Mouse (Mus musculus) telencephalon, adult 2 months (tissue): ENCODE measurements around the gene Wsb1.
"Not testable (repeated sequence)": the region's sequence is repeated elsewhere in the genome, so short reads cannot be mapped to it uniquely, and the experiment has no call there.

Experiments
- DNase-seq: peaks from one replicate; pipeline ENCODE4 v3.0.0-alpha.2; 2011; ENCODE audit warnings: low read depth, low spot score

The Wsb1 gene

GRCm38 (mm10) chr11:79254391-79255098, at the start of gene Wsb1:
TSS of gene Wsb1 (minus strand) at chr11:79254671.
- DNase-seq: peak; percentile 54

GRCm38 (mm10) chr11:79304245-79304644, 49.8 kb upstream of the Wsb1 start:
- not testable (repeated sequence) for DNase-seq

DNA sequence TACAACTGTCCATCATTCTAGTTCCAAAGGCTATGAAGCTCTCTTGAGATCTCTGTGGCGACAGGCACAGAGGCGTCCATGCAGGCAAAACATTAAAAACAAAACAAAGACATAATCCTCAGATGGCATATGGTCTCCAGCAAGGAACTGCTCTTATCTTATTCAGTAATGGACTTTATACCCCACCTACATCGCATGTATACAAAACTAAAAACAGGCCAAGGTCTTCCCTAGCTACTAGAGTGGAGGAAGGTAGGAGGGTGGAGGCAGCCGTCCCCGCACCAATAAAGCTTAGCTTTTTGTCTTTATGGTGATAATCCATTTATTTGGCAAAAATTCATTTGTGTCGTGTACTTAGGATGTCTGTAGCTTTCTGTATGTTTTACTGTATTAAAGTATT, 48.6 kb upstream of the Wsb1 start:
- no peak for DNase-seq

DNA sequence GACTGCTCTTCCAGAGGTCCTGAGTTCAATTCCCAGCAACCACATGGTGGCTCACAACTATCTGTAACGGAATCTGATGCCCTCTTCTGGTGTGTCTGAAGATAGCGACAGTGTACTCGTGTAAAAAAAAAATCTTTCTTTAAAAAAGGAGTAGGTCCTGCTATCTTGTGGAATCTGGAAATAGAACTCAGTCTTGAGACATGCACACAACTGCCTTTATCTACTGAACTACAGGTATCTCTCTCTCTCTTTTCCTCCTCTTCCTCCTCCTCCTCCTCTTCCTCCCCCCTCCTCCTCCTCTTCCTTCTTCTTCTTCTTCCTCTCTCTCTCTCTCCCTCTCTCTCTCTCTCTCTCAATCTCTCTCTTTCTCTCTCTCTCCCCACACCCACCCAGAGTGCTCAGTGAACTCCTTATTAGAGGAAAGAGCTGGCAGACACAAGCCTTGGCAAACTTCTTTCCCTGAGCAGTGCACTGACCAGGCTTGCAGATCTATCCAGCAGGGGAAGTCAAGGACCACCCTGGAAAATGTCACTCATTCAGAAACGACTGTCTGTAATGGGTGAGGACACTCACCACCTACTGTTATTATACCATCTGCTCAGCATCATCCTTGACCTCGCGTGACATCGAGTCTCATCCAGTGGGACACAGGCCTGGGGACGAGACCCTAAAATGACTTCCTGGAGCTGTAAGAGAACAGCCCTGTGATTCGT, 45.4 kb upstream of the Wsb1 start:
- no peak for DNase-seq

DNA sequence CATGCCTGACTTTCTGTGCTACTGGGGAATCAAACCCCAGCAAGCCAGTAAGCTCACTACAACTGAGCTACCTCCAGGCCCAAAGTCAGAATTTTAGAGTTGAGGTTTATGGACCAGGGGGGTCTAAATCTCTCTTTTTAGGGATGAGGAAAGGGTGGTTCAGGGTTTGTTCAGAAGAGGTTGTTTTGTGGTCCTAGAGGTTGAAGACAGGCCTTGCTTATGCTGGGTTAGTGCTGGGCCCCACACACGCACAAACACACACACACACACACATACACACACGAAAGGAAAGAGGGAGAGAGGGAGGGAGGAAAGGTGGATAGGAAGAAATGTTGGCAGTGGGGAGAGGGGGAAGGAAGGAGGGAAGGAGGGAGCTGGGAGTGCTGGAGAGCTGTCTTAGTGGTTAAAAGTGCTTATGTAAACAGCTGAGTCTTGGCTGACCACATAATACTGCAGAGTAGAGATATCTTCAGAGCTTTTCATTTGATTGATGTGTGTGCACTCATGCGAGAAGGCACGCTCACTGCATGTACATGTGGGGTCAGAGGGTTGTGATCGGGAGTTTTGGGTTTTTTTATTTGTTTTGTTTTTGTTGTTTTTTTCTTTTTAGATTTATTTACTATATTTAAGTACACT, 42.5 kb upstream of the Wsb1 start, which contains the start of gene Gm9964:
TSS of gene Gm9964 (minus strand) at position 51 of the 636 bp plus-strand sequence.
- no peak for DNase-seq

DNA sequence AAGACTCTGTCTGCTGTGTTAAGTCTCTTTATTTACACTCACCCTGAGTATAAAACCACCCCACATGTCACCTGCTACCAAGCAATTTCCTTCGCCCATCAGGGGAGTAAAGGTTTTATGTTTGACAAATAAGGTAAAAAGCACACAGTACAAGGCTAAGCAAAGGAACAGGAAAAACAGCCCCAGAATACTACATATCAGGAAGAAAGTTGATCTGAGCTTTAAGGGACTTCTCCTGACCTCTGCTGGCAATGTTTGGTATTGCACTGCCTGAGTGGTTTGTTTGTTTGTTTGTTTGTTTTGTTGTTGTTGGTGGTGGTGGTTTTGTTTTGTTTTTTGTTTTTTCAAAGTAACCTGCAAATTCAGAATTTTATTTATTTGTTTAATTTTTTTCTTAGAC, 41.7 kb upstream of the Wsb1 start:
- no peak for DNase-seq

DNA sequence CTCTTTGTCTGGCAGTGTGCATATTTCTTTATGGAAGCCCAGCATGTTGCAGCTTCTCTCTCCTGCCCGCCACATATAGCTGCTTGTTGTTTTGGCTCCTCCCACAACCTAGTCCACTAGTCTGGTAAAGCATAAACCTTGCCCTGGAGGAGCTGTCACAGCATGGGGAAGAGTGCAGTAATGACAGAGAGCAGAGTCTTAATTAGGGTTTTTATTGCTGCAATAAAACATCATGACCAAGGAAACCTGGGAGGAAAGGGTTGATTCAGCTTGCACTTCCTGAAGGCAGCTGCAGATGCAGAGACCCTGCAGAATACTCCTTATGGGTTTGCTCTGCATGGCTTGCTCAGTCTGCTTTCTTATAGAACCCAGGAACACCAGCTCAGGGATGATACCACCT, 39.5 kb upstream of the Wsb1 start:
- DNase-seq: no peak

DNA sequence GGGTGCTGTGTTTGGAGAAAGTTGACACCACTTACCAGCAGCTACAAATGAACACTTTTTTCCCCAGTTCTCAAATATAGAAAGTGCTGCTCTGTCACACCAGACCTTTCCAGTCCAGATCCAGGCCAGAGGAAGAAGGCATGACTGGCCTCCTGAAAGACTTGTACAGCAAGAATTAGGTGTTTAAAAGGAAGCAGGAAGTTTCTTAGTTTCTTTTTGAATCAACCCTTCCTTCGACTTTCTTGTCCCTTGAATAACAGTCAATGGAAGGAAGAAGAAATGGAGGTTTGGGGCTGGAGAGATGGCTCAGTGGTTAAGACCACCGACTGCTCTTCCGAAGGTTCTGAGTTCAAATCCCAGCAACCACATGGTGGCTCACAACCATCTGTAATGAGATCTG, 38.6 kb upstream of the Wsb1 start:
- DNase-seq: no peak

DNA sequence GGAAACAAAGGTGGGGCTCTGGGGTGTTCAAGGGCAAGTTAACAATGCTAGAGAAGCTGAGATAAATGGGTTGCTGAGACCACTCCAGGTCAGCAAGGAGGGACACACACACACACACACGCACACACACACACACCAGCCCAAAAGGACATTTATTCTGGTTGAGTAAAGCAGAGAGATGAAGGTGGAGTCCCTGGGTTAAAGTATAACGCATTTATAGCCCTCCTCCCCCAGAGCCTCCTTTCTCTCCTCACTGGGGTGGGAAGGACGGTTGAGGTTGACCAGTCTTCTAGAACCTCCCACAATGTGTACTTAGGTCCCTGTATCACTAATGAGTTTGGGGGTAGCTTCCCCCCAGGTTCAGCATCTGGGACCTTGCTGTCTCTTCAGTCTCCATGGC, 37.7 kb upstream of the Wsb1 start:
- DNase-seq: no peak

GRCm38 (mm10) chr11:79291651-79292050, 37.2 kb upstream of the Wsb1 start:
- no peak for DNase-seq

DNA sequence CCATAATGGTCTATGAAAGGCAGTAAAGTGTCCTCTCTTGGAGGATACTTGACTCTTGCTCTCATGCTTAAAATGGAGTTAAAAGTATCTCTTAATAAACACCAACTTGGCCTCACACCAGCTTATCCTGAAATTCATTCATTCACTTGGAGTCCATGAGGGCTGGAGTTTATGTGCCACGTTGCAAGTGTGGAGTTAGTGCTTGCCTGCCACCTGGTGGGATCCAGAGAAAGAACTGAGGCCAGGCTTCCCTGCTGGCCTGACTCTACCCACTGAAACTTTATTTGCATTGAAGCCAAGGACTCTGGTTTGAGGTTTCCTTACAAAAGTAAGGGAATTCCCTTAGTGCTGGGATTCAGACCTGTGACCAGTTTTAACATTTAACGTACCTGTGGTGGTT, 36.0 kb upstream of the Wsb1 start:
- DNase-seq: no peak

- no peak for DNase-seq
Observed at GRCm38 (mm10) chr11:79288913-79289640, 34.6 kb upstream of the Wsb1 start.

GRCm38 (mm10) chr11:79288278-79288843, 33.9 kb upstream of the Wsb1 start:
- no peak for DNase-seq

DNA sequence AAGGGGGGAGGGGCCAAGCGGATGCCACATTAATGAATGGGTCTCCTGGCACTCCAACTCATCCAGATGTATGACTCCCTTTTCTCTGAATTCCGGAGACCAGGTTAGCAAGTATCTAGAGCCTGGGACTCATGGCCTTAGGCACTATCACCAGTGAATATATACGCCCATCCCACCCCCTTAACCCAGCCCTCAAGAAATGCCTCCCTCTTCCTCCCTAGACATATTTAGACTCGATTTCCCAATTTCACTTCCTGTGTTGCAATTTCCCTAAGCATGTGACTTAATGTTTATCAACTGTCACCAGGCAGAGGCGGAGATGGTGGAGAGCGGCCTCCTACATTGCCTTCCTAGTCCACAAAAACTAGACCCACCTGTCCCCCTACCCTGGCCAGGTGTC, 33.0 kb upstream of the Wsb1 start:
- DNase-seq: no peak

DNA sequence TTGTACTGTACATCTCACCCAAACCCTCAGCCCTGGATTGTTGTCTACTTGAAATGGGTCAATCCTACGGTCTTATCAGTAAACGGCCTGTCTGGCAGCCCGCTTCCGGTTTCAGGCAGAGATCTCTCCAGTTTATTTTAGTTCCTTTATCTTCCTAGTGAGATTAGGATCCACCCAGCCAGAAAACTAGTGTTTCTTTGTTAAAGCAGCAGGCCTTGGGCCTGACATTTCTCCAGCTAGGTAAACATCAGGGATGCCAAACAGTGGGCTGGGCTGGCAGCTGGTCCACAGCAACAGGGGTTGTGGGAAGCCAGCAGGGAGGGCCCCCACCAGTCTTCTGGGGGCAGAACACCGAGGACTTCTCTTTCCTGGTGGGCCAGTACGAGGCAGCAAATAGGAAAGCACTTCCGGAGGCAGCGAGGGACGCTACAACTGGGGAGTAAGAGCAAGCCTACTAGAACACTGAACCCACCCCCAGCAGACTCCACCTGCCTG, 31.9 kb upstream of the Wsb1 start:
- DNase-seq: no peak

DNA sequence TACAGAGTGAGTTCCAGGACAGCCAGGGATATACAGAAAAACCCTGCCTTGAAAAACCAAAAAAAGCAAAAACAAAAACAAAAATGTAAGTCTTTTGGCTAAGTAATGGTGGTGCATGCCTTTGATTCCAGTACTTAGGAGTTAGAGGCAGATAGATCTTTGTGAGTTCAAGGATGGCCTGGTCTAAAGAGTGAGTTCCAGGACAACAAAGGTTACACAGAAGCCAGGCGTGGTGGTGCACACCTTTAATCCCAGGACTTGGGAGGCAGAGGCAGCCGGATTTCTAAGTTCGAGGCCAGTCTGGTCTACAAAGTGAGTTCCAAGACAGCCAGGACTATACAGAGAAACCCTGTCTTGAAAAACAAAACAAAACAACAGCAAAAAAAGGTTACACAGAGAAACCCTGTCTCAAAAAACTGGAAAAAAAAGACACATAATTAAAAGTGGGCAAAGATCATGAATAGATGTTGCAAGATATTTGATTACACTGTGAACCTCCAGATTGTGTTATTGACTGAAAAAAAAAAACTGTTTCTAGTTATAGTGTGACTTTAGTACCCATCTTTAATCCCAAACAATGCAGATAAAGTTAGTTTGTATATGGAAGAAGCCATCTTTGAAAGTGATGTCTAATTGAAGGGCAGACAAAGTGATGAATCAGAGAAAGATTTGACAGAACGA, 29.0 kb upstream of the Wsb1 start:
- no peak for DNase-seq

- no peak for DNase-seq
Observed at GRCm38 (mm10) chr11:79281396-79281795, 26.9 kb upstream of the Wsb1 start.

DNA sequence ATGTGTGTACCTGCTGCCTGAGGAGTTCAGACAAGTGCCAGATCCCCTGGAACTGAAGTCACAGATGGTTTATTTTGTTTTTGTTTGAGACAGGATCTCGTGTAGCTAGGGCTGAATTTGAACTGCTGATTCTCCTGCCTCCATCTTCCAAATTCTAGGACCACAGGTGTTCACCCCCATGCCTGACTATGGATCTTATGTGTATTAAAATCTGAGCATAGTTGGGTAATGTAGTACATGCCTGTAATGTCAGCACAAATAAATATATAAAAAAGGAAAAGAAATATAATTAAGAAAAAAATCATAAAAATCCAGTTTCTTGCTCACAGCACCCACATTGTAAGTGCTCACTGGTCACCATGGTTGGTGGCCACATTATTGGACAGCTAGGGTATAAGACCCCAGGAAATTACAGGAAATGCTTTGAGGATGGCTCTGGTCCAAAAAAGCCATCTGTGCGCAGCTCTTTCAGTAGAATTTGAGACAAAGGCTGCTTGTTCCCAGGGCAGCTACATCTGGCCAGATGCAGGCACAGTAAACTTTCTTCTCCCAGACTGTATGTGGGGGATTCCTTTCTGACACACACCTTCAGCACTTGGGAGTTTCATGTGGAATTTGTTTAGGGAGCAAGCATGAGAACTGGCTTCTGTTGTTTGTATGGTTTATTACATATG, 25.4 kb upstream of the Wsb1 start:
- DNase-seq: no peak

DNA sequence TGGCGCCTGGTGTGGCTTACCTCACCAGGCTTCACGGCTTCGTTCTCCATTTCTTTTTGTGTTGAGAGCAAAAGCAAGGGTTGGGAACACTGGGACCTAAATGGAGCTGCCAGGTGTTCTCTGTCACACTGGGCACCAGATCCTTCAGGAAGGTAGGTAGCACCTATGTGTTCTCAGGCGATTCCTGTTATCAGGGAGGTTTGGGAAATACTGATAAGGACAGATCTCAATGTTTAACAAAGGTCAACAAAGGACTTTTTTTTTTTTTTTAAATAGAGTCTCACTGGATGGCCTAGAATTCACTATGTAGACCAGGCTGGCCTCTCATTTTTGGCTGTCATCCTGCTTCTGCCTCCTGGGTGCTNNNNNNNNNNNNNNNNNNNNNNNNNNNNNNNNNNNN, 19.3 kb upstream of the Wsb1 start:
- no peak for DNase-seq

DNA sequence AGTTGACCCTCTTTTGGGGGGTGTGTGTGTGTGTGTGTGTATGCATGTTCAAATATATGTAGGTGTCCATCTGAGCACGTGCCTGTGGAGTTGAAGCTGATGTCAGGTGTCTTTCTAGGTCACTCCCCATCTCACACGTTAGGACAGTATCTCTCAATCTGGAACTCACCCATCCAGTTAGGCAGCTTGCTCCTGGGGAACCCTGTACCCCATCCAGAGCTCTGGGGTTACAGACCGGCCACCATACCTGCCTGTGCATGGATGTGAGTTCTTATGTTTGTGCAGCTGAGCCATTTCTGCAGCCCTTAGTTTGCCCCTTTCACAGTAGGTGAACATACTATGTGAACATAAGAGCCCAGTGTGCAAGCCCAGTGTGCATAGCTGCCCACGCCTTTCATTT, 18.6 kb upstream of the Wsb1 start:
- DNase-seq: no peak

DNA sequence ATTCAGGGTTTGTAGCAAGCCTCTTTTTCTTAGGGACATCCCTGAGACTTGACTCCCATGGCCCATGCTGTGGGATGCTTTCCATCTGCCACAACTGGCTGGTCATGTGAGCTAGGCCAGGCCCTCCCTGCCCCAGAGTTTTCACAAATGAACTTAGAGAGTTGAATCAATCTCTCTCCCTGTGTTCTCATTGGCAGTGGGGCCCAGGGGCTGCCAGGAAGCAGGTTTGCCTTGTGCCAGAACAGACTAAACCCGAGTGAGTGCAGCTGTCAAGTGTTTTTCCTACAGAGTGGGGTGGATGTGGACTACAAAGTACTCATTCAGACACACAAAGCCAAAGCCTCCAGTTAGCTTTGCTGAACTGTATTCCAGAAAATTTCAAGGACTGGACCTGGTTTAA, 12.7 kb upstream of the Wsb1 start:
- no peak for DNase-seq
